In genomic region chr4:108327730-108328484, GRCm38 (mm10) we compare ENCODE assay signal across 8 mouse cellular contexts. TPM values are rescaled to one million over a fixed set of nuclear protein-coding genes. Genes with fewer than 3 reads are reported as not detected.
DNase-seq lines count a peak whose midpoint lies in the region; ATAC-seq and TF ChIP-seq lines count a peak whose summit lies in the region.

TSS of gene Coa7 (plus strand) at chr4:108328140.

- H3K9me3 ChIP-seq in lung, postnatal 0 days (ENCODE audit: low read length), result no peaks in the 10 kb centered on the region

- peak; percentile 50; the same call in 1 of the 2 replicates for TF ChIP-seq EP300 in lung, postnatal 0 days (IDR thresholded peaks at IDR 0.05)

- WGBS in lung, postnatal 0 days, result under 1% methylated on average over 44 of the region's 45 CpGs

- H3K9ac ChIP-seq in lung, postnatal 0 days (replicated peaks; ENCODE audit: low read depth), result peak within 1 kb of the TSS; percentile 53

- peak within 1 kb of the TSS; percentile 60 for H3K4me2 ChIP-seq in lung, postnatal 0 days (replicated peaks; ENCODE audit: low read depth, low read length)

- peak within 1 kb of the TSS; percentile 60 for H3K4me3 ChIP-seq in lung, postnatal 0 days (ENCODE audit: low read depth, low read length)

- no peaks in the 10 kb centered on the region for H3K36me3 ChIP-seq in lung, postnatal 0 days (ENCODE audit: insufficient read depth, low read length)

- ATAC-seq in hematopoietic stem cell, adult 5-6 weeks (replicated peaks in 1 of 2; ENCODE audit: insufficient read depth in 1 of 2, low FRiP score in 2 of 2, low TSS enrichment in 1 of 2, low read depth in 1 of 2, poor library complexity in 2 of 2, severe bottlenecking in 2 of 2), result peak; percentile 91 to 94
- ATAC-seq in lung, postnatal 0 days, result peak; percentile 97

- no peaks in the 10 kb centered on the region for H3K27me3 ChIP-seq in lung, postnatal 0 days (replicated peaks; ENCODE audit: insufficient read depth, low read length)

- peak; percentile 9; the same call in 1 of the 2 replicates for TF ChIP-seq CTCF in lung, postnatal 0 days (IDR thresholded peaks at IDR 0.05)

- DNase-seq in MEL-GATA-1-ER (ENCODE audit: extremely low read depth, low read depth), result peak; percentile 80
- DNase-seq in cerebellum, adult 8-10 months, result peak; percentile 99
- DNase-seq in forelimb bud, embryonic 11.5 days (ENCODE audit: low read depth, low spot score), result peak; percentile 97
- DNase-seq in layer of hippocampus, adult 9-11 months, result peak; percentile 96
- DNase-seq in lung, postnatal 0 days (ENCODE audit: low spot score), result peak; percentile 98
- DNase-seq in ovary, postnatal 14 days (ENCODE audit: low spot score), result peak; percentile 97
- DNase-seq in thymus, postnatal 14 days, result peak; percentile 98

- H3K4me1 ChIP-seq in lung, postnatal 0 days (ENCODE audit: insufficient read depth, low read depth, low read length), result no peaks in the 10 kb centered on the region

- peak within 1 kb of the TSS; percentile 92 for H3K27ac ChIP-seq in lung, postnatal 0 days (ENCODE audit: low read length)

RNA-seq across cellular contexts. Expression of gene Coa7, which starts in this region (rescaled TPM):
- total RNA-seq in hematopoietic stem cell, adult 5-6 weeks (2017), result 8.2 and 13.3 TPM in 2 replicates
- 25.3 and 31.9 TPM in 2 replicates for polyA plus RNA-seq in lung, postnatal 0 days (2015; fragmentation: Nextera tagmentation; extraction: Ambion mirVana)

Comparison
In these comparisons a context has a peak if more than half of its experiments do, and no peak if none do; other contexts are left out.
1. Peak in every context shown above with its lines: DNase-seq, ATAC-seq, H3K4me3 ChIP-seq and H3K27ac ChIP-seq.